Mouse (Mus musculus): ENCODE measurements around the gene Scn7a. TPM values are rescaled to one million over a fixed set of nuclear protein-coding genes. Genes with fewer than 3 reads are reported as not detected.
A peak's percentile ranks its signal among the peaks of the same experiment; 100 is the strongest.

The Scn7a gene
- 5.5 and 5.9 TPM in 2 replicates for total RNA-seq (2021)
- long read RNA-seq, partial matches to known transcripts: 0 of 2 reads
- long read RNA-seq, other reads (novel, unspliced or antisense): 2 of 2 reads

- DNase-seq: no peak
These were observed at the start of gene Scn7a for GRCm38 (mm10) chr2:66784765-66785164. Gene Scn7a (minus strand): TSS chr2:66784914.

- DNase-seq: no peak
These were observed 43.0 kb upstream of the Scn7a start for GRCm38 (mm10) chr2:66827729-66828128.

DNA sequence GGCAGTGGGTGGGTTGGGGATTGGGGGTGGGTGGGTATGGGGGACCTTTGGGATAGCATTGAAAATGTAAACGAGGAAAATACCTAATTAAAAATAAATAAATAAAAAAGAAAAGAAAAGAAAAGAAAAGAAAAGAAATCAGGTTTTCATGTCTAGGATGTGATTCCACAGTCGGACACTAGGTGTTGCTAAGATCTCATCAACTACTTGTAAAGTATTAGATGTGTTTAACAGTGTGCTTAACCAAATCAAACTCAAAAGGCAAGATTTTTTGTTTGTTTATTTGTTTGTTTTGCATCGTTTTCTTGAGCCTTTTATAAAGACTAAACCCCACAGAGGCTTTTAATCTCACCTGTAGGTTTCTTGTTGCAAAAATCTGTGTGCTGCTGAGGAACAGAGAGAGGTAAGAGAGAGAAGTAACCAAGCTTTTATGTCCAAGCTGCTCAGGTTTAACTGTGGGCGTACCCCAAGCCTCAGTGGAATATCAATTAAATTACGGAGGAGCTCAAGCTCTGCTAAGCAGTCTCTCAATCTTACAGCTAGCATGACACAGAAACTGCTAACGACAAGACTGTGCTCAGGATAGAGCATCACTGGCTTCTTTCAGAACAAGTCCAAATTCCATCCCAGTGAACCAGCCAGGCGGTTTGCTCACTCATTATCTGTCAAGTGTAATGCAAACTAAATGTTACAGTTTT lies 35.3 kb upstream of the Scn7a start:
- DNase-seq: no peak

DNA sequence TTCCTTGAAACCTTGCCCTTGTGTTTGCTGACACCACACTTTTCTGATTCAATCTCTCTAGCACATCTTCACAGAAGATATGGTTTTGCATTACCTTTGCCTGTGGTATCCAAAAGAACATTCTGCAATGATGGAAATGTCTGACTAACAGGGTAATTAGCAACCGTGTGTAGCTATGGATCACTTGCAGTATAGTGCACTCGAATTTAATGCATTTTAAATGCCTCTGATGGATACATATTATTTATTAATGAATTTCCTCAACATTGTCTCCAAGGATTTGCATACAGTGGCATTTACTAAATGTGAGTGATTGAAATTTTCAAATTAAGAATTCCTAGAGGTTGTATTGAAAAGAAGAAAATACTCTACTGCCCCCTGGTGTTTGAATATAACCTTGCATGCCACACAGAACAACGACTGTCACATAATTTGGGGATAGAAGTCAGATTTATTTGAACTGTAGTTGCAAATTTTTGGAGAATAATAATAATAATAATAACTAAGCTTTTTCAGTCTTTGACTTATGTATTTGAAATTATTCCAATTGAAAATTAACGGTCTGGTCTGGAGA lies 15.0 kb upstream of the Scn7a start:
- no peak for DNase-seq

DNA sequence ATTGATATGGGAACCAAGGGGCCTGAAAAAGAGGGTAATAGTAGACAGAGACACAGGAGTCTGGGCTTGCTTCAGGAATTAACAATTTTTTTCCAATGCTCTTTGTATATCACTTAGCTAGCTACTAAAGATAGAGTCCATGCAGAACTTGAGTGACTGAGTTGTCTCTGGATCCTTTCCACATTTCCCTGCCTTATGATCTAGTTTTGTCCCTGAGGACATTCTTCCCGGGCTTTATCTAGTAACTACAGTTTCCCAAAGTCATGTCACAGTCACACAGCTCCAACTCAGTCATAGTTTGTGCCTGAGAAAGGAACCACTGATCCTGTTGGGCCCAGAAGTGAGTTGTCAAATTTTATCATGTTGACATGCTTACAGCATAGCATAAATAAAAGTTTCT lies 12.8 kb upstream of the Scn7a start:
- no peak for DNase-seq

DNA sequence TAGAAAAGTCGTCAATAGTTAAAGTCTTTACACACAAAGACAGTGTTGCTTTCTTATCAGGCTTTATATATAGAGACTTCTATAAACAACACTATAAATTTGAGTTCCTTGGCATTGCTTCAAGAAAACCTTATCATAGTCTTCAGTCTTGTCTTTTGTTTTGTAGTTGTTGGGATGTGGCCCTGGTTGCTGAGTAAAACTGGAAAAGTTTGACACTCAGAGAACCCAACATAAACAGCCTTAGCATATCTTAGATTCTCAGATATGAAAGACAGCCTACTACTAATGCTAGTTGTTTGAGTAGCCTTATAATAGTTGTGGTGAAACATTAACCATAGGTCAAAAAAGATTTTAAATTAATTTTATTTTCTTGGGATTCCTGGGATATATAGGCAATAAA lies 6.9 kb upstream of the Scn7a start:
- no peak for DNase-seq

- DNase-seq: peak; percentile 3
These were observed 3.8 kb downstream of the Scn7a start for GRCm38 (mm10) chr2:66780884-66781283.

- DNase-seq: no peak
These were observed 16.7 kb downstream of the Scn7a start for GRCm38 (mm10) chr2:66767980-66768379.

DNA sequence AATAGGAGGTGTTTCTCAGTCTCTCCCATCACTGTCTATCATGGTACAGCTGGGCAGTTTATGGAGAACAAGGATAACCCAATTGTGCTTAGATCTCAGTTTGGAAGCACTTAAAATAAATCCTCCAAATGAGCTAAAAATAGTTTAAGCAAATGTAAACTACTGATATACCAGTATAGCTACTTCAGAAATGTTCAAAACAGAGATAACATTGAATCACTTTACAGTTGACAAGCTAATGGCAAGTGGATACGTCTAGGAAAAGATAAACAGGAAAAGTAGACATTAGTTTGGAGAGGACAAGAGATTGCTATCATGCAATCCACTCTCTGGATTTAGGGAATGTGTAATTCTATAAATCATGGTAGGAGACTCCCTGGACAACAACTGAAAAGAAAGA lies 19.5 kb downstream of the Scn7a start:
- no peak for DNase-seq

DNA sequence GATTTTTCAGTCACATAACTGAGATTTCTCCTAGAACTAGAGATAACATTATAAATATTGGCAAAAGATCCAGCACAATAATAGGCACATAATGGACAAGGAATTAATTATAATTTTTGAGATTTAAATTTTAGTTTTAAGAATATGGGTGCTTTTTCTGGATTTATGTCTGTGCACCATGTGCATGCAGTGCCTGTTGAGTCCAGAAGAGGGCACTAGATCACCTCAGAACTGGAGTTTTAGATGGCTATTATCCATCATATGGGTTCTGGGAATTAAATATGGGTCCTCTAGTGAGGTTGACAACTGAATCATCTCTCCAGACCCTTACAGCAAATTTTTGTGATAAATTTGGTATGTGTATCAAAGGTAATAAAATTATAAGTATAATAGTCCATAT lies 21.8 kb downstream of the Scn7a start:
- peak; percentile 2 for DNase-seq

GRCm38 (mm10) chr2:66728002-66728401 lies 56.7 kb downstream of the Scn7a start:
- no peak for DNase-seq

DNA sequence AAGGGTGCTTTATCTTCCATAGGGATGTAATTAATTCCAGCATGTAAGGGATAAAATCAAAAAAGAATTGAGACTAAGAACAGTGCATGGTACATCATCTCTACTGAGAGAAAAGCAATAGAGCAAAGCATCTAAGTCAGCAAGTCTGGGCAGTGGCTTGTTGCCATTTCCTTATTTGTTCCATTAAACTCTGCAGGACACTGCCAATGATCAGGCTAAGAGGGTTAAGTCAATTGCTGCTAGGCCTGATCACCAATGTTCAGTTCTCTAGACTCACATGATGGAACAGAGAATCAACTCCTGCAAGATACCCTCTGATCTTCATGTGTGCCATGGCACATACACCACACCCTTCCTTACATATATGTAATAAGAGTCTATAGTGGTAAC lies 57.1 kb downstream of the Scn7a start:
- no peak for DNase-seq

DNA sequence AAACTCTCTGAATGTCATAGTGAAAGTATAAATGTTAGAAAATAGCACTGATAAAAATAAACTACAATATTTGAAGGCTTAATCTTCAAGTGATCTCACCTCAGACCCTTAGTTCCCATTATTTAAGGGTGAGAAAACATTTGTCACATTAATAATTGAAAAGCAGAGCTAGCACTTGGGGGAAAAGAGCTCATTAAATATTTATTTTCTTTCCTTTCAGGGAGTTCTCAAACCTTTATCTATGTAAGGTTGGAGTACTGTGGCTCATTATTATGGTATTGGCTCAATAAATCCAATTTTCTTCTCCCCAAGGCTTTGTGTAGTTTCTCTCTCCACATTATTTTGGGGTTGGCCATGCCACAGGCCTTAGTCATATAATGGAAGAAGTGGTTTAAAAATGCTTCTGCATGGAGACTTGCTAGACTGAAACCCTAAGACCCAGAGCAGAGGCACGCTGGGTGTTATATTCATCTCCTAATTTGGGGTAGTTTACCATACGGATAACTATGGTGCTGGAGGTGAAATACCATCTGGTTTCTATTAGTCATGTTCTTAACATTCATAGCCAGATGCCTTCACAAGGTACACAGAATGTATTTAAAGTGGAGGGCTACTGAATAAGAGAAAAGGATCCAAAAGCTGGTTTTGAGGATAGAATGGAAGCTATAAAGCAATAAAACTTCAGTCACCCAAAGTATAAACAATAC lies 57.7 kb downstream of the Scn7a start:
- DNase-seq: no peak

DNA sequence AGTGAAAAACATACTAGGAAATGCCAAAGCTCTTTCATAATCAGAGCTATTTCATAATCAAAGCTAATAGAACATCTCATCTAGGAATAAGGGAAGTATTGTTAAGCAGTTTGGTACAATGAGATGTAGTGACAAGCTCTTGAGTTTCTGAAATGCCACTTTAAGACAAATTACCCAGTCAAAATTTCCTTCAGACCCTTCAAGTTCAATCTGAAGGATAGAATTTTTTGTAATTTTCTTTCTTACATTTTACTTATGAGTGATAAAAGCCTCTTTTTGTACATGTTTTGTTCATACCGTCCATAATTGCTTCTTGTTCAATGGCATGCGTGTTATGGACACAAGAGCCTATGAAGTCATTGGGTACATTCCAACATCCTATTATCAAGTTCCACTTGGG lies 72.6 kb downstream of the Scn7a start:
- no peak for DNase-seq

GRCm38 (mm10) chr2:66692300-66692699 lies 92.4 kb downstream of the Scn7a start:
- no peak for DNase-seq

DNA sequence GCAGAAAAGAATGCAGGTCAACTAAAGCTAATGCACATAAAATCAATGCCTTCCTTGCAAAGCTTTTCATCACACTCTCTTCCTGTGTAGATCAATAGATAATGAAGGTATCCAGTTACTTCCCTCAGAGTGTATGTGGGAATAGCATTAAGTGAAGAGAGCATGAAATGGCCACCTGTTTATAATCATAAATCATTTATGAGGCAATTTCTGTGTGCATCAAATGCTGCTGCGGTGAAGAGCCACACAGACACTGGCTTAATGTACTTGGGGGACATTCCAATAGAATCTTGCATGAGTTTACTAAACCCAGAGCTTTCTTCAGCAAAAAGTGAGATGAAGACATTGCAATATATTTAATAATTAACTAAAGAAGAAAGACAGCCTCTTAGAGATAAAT lies 122.7 kb downstream of the Scn7a start:
- no peak for DNase-seq

DNA sequence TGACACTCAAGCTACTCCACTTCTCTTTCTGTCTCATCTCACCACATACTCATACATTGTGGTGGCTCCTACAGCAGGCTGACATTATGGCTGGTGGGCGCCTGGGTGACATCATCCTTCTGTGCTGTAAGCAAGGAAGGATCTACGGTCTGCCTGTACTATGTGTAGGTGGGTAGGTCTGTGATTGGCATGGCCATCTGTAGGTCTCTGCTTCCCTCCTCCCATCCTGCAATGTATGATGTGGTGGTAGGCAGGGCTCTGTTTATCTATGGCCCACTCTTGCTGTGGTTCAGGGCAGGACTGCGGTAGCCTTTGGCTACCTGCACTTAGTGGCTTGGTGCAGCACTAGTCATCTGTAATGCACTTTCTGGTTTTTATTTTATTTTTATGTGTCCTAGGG lies 128.3 kb downstream of the Scn7a start:
- DNase-seq: no peak

DNA sequence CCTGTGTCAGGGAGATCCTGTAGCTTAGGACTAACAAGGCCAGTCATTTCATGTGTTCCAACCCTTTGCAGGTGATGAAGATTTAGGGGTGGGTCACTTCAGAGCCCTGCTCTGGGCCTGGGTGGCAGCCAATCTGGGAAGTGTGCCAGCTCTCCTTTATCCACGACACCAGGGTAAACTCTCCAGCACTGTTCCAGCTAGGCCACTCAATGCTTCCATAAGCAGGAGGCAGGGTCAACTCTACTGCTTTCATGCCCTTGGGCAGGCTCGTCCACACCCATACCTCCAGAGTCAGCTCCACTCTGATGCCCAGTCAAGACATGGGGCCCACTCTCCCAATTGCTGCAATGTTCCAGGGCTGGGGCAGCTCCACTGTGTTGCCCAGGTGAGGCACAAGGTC lies 129.3 kb downstream of the Scn7a start:
- DNase-seq: no peak

DNA sequence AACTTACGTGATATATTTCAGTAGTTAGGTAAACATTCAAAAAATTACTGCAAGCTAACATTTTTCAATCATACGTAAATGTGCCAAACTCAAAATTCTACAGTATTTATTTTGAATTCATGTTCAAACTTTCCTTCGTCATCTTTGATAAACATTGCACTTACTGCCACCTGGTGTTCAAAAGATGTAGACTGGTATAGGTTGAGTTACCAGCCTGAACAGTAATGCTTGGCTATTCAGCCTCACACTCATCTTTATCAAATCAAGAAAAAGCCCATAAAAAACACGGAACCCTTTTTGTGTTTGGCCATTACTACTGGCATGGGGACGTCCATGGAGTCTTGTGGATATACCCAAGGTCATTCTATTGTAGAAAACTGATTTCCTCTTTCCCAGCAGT lies 140.3 kb downstream of the Scn7a start:
- DNase-seq: no peak

DNA sequence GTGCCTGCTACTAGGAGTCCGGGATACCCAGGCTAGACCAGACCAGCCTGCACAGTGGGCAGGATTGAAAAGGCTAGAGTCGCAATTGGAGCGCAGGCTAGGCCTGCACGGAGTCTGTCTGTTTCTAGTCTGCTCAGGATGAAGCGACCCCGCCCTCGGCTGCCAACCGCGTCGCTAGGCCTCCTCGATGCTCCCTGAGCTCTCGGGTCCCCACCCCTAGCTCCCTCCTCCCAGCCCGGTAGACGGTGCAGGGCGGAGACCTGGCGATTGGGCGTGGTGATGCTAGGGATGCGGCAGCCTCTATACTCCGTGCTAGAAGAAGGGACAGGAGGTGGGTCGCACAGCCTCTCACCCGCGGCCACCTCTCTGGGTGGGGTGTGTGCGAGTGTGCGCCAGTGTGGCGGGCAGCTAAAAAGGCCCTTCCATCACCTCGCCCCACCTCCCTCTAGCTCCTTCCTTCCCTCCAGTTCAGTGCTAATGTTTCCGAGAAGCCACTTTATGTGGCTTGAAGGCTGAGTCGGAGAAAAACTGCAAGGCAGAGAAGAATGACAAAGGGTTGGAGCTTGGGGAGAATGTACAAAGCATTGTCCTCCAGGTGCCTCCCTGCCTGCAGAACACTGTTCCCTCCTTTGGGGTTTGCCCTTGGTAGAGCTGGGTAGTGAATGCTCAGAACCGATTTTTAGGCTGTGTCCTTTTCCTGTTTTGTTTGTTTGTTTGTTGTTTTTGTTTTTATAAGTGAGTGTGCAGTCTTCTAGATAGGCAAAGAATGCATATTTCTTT lies 149.9 kb downstream of the Scn7a start, which contains the start of gene Scn9a:
Gene Scn9a, minus strand, starts transcription at position 383 of the 780 bp plus-strand sequence.
- DNase-seq: no peak

GRCm38 (mm10) chr2:66632728-66633127 lies 152.0 kb downstream of the Scn7a start:
- no peak for DNase-seq

All from adrenal gland, postnatal 25 days (tissue).